Comparison of ENCODE assay signal across 8 mouse cellular contexts in the genomic region with DNA sequence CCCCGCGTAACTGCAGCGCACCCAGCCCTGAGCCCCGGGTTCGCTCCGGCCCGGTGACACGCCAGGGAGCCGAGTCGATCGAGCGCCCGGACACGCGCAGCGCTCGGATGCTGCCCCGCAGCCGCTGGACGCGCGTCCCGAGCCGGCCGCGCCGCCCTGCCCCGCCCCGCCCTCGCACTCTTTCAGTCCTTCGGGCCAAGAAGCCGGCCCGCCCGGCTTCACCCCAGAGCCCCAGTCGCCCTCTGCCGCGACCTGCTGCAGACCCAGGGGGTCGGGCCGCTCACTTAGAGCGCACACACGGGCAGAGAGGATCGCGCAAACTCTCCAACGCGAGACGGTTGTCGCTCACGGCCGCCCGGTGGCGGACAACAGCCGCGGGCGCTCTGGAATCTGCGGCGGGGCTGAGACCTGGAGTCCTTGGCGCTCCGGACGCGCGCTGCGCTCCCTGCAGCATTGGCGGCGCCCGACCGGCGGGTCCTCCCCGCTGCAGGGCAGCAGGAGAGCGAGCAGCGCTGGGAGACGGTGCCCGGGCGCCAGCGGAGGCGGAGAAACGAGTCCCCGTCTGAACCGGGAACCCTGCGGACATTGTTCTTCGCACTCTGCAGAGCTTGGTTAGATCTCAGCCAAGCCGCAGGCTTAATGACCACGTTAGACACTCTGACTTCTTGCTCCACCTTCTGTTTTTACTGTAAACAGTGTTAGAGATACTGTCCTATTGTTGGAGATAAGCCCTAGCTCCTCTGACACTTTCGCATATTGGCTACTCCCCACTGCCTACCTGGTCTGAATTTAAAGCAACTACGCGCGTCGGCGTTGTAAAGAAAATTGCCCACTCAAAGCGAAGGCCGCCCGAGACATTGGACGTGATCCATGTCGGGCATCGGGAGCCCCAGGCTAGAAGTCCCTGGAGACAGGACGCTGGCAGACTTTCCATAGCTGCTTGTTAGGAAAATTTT.
DNase-seq lines count a peak whose midpoint lies in the region; ATAC-seq lines count a peak whose summit lies in the region.

No protein-coding gene starts in this region.

- peak overlapping the region; percentile 90 for H3K4me2 ChIP-seq in embryonic facial prominence, embryonic 15.5 days (replicated peaks)
- peak overlapping the region; percentile 88 for H3K4me2 ChIP-seq in kidney, embryonic 15.5 days
- H3K4me2 ChIP-seq in liver, embryonic 11.5 days = peak overlapping the region; percentile 98
- H3K4me2 ChIP-seq in stomach, embryonic 15.5 days = peak overlapping the region; percentile 80

- no peaks in the 10 kb centered on the region for H3K36me3 ChIP-seq in embryonic facial prominence, embryonic 15.5 days
- no peaks in the 10 kb centered on the region for H3K36me3 ChIP-seq in heart, embryonic 10.5 days
- no peaks in the 10 kb centered on the region for H3K36me3 ChIP-seq in kidney, embryonic 15.5 days
- no peaks in the 10 kb centered on the region for H3K36me3 ChIP-seq in liver, embryonic 11.5 days (ENCODE audit: control insufficient read depth, insufficient read depth, low read length)
- no peaks in the 10 kb centered on the region for H3K36me3 ChIP-seq in stomach, embryonic 15.5 days

- H3K9ac ChIP-seq in embryonic facial prominence, embryonic 15.5 days = peak overlapping the region; percentile 70
- peak overlapping the region; percentile 75 for H3K9ac ChIP-seq in kidney, embryonic 15.5 days
- peak overlapping the region; percentile 71 for H3K9ac ChIP-seq in liver, embryonic 11.5 days (ENCODE audit: low read depth, low read length)
- peak overlapping the region; percentile 71 for H3K9ac ChIP-seq in stomach, embryonic 15.5 days

- H3K4me1 ChIP-seq in embryonic facial prominence, embryonic 15.5 days = peaks cover 16% of the 10 kb centered on the region
- H3K4me1 ChIP-seq in heart, embryonic 10.5 days = peaks cover 25% of the 10 kb centered on the region
- H3K4me1 ChIP-seq in kidney, embryonic 15.5 days = peaks cover 20% of the 10 kb centered on the region
- H3K4me1 ChIP-seq in liver, embryonic 11.5 days (replicated peaks; ENCODE audit: control insufficient read depth, insufficient read depth, low read length) = peaks cover 9% of the 10 kb centered on the region
- H3K4me1 ChIP-seq in stomach, embryonic 15.5 days = peaks cover 13% of the 10 kb centered on the region; the same call in 1 of the 2 replicates

- under 1% methylated on average over 95 of the region's 95 CpGs for WGBS in embryonic facial prominence, embryonic 15.5 days
- under 1% methylated on average over 95 of the region's 95 CpGs for WGBS in heart, embryonic 10.5 days
- under 1% methylated on average over 93 of the region's 95 CpGs for WGBS in kidney, embryonic 15.5 days
- under 1% methylated on average over 94 of the region's 95 CpGs for WGBS in liver, embryonic 11.5 days
- WGBS in stomach, embryonic 15.5 days = under 1% methylated on average over 94 of the region's 95 CpGs

- H3K9me3 ChIP-seq in embryonic facial prominence, embryonic 15.5 days (replicated peaks) = no peaks in the 10 kb centered on the region
- no peaks in the 10 kb centered on the region for H3K9me3 ChIP-seq in heart, embryonic 10.5 days
- no peaks in the 10 kb centered on the region for H3K9me3 ChIP-seq in kidney, embryonic 15.5 days (replicated peaks)
- no peaks in the 10 kb centered on the region for H3K9me3 ChIP-seq in liver, embryonic 11.5 days (ENCODE audit: control insufficient read depth, low read length)
- H3K9me3 ChIP-seq in stomach, embryonic 15.5 days = no peaks in the 10 kb centered on the region

- peaks cover 6% of the 10 kb centered on the region; the same call in 1 of the 2 replicates for H3K27me3 ChIP-seq in embryonic facial prominence, embryonic 15.5 days
- H3K27me3 ChIP-seq in heart, embryonic 10.5 days (ENCODE audit: insufficient read depth, poor library complexity, severe bottlenecking) = peaks cover 34% of the 10 kb centered on the region
- H3K27me3 ChIP-seq in kidney, embryonic 15.5 days = 0 out of 2 replicates have a peak, but pooled peaks cover 3% of the 10 kb centered on the region
- H3K27me3 ChIP-seq in liver, embryonic 11.5 days (replicated peaks; ENCODE audit: control insufficient read depth, insufficient read depth, low read length) = peaks cover 38% of the 10 kb centered on the region
- no peaks in the 10 kb centered on the region for H3K27me3 ChIP-seq in stomach, embryonic 15.5 days (replicated peaks)

- peak overlapping the region; percentile 96 for H3K27ac ChIP-seq in embryonic facial prominence, embryonic 15.5 days (replicated peaks)
- H3K27ac ChIP-seq in heart, embryonic 10.5 days = peak overlapping the region; percentile 93
- peak overlapping the region; percentile 98 for H3K27ac ChIP-seq in kidney, embryonic 15.5 days
- peak overlapping the region; percentile 73 for H3K27ac ChIP-seq in liver, embryonic 11.5 days (ENCODE audit: low read depth, low read length)
- H3K27ac ChIP-seq in stomach, embryonic 15.5 days = peak overlapping the region; percentile 99

- DNase-seq in 3134 (ENCODE audit: extremely low read depth, insufficient read length, low spot score) = peak; percentile 84
- DNase-seq in adrenal gland, postnatal 25 days = peak; percentile 75
- DNase-seq in heart, embryonic 10.5 days (ENCODE audit: low spot score) = peak; percentile 91
- DNase-seq in liver, embryonic 11.5 days (ENCODE audit: low spot score) = peak; percentile 78

- peak; percentile 2 for ATAC-seq in embryonic facial prominence, embryonic 15.5 days (ENCODE audit: insufficient number of reproducible peaks, low FRiP score, low TSS enrichment, low read depth)
- ATAC-seq in kidney, embryonic 15.5 days (replicated peaks; ENCODE audit: low FRiP score) = no peak; the same call in 1 of the 2 replicates
- peak; percentile 21 for ATAC-seq in liver, embryonic 11.5 days (replicated peaks; ENCODE audit: low FRiP score)
- 0 out of 2 replicates have a peak, but pooled peaks have one; percentile 3 for ATAC-seq in monocyte, adult 5-6 weeks (replicated peaks; ENCODE audit: insufficient number of reproducible peaks, low FRiP score, low TSS enrichment, poor library complexity, severe bottlenecking)
- peak; percentile 5; the same call in 1 of the 2 replicates for ATAC-seq in stomach, embryonic 15.5 days (ENCODE audit: insufficient read depth, low FRiP score, low read depth)

- peak overlapping the region; percentile 79 for H3K4me3 ChIP-seq in embryonic facial prominence, embryonic 15.5 days (replicated peaks)
- peak overlapping the region; percentile 88 for H3K4me3 ChIP-seq in heart, embryonic 10.5 days
- H3K4me3 ChIP-seq in kidney, embryonic 15.5 days (replicated peaks) = peak overlapping the region; percentile 97
- H3K4me3 ChIP-seq in liver, embryonic 11.5 days (ENCODE audit: low read depth, low read length) = peak overlapping the region; percentile 84
- H3K4me3 ChIP-seq in stomach, embryonic 15.5 days (replicated peaks) = peak overlapping the region; percentile 90
